Mouse (Mus musculus) MEL (cell line): Measurements from ENCODE around the gene Tapbp.
A peak's percentile ranks its signal among the peaks of the same experiment; 100 is the strongest.
"Not testable (repeated sequence)": the region's sequence is repeated elsewhere in the genome, so short reads cannot be mapped to it uniquely, and the experiment has no call there.

ENCODE experiments used
- CHD2 ChIP-seq: IDR thresholded peaks from 2 replicates; pipeline ENCODE4 v1.6.1; 2011; ENCODE audit warnings: low read length, improper control_type of control experiment
- CTCF ChIP-seq, 3 experiments: IDR thresholded peaks in 2 of 3; conservative IDR thresholded peaks in 1 of 3; 2 replicates each; pipeline ENCODE4 v1.5.1; 2011 to 2012; ENCODE audit warnings: low read length in 3 of 3, low read depth in 2 of 3, mild to moderate bottlenecking in 2 of 3, improper control_type of control experiment in 1 of 3, inconsistent platforms in 1 of 3, mixed read lengths in 1 of 3, moderate library complexity in 1 of 3; ENCODE audit not compliant: control insufficient read depth in 1 of 3, insufficient read depth in 1 of 3, poor library complexity in 1 of 3, severe bottlenecking in 1 of 3
- ELF1 ChIP-seq: IDR thresholded peaks from 2 replicates; pipeline ENCODE4 v1.6.1; 2014; ENCODE audit warnings: low read depth, mild to moderate bottlenecking, inconsistent platforms, low read length, improper control_type of control experiment, moderate library complexity
- GATA1 ChIP-seq: IDR thresholded peaks from 2 replicates; pipeline ENCODE4 v1.6.1; 2011; ENCODE audit warnings: low read depth, low read length, improper control_type of control experiment
- HCFC1 ChIP-seq: IDR thresholded peaks from 2 replicates; pipeline ENCODE4 v1.6.1; 2012; ENCODE audit warnings: low read depth, mild to moderate bottlenecking, inconsistent platforms, low read length, improper control_type of control experiment, moderate library complexity
- JUND ChIP-seq: IDR thresholded peaks from 2 replicates; pipeline ENCODE4 v1.6.1; 2011; ENCODE audit warnings: low read depth, mild to moderate bottlenecking, improper control_type of control experiment, low read length
- POLR2A ChIP-seq, 2 experiments: IDR thresholded peaks; 2 replicates each; pipeline ENCODE4 v1.6.1; 2011 to 2012; ENCODE audit warnings: low read length in 2 of 2, mild to moderate bottlenecking in 2 of 2, control low read depth in 1 of 2, improper control_type of control experiment in 1 of 2, low read depth in 1 of 2, moderate library complexity in 1 of 2; ENCODE audit not compliant: control insufficient read depth in 1 of 2, insufficient read depth in 1 of 2, poor library complexity in 1 of 2
- POLR2AphosphoS2 ChIP-seq: IDR thresholded peaks from 2 replicates; pipeline ENCODE4 v1.6.1; 2011; ENCODE audit warnings: low read length, improper control_type of control experiment
- POLR2AphosphoS5 ChIP-seq: IDR thresholded peaks from 2 replicates; pipeline ENCODE4 v1.6.1; 2012; ENCODE audit warnings: low read depth, borderline replicate concordance, mild to moderate bottlenecking, inconsistent platforms, low read length, moderate library complexity, mixed read lengths
- TAL1 ChIP-seq: IDR thresholded peaks from 2 replicates; pipeline ENCODE4 v1.6.1; 2012; ENCODE audit warnings: mild to moderate bottlenecking, inconsistent platforms, low read length, moderate library complexity, mixed read lengths
- ZMIZ1 ChIP-seq: IDR thresholded peaks from 2 replicates; pipeline ENCODE4 v1.6.1; 2012; ENCODE audit warnings: low read depth, mild to moderate bottlenecking, inconsistent platforms, low read length, improper control_type of control experiment, moderate library complexity
- ZNF384 ChIP-seq: IDR thresholded peaks from 2 replicates; pipeline ENCODE4 v1.6.1; 2012; ENCODE audit warnings: low read depth, mild to moderate bottlenecking, inconsistent platforms, low read length, improper control_type of control experiment

- not testable (repeated sequence) for TF ChIP-seq JUND; HCFC1; POLR2A (IDR thresholded peaks at IDR 0.05; ENCODE audit: control insufficient read depth in 1 of 2, insufficient read depth in 1 of 2, low read depth in 1 of 2, low read length in 2 of 2, poor library complexity in 1 of 2); POLR2AphosphoS5; CHD2; ZMIZ1; POLR2AphosphoS2; TAL1; ELF1; GATA1
- 0 out of 6 replicates have a peak, but pooled peaks of 2 of the 3 experiments have one; percentile 2 to 9 for TF ChIP-seq CTCF (IDR thresholded peaks at IDR 0.05 in 2 of 3, conservative IDR thresholded peaks at IDR 0.05 in 1 of 3; ENCODE audit: control insufficient read depth in 1 of 3, insufficient read depth in 1 of 3, low read depth in 2 of 3, low read length in 3 of 3, poor library complexity in 1 of 3, severe bottlenecking in 1 of 3)
- peak; percentile 41; the same call in 1 of the 2 replicates for TF ChIP-seq ZNF384
Observed at GRCm38 (mm10) chr17:33891892-33892291, 23.8 kb upstream of the Tapbp start.
